19 mouse cellular contexts compared by ENCODE assay signal in the genomic region with DNA sequence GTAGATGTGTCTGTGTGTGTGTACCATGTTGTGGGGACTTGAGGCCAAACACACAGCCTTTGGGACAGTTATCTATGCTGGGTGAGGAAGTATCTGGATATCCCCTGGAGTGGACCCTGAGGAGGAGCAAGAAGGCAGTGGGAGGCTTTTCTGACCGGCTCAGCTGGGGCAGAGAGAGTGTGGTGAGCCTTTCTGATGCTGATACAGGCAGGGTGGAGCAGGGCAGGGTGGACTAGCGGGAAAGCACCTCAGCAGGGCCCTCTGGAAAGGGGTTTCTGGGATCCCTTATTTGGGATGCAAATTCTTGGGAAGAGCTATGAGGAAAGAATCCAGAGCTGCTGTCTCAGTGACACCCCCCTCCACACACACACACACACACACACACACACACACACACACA. TPM values are rescaled to one million over a fixed set of nuclear protein-coding genes. Genes with fewer than 3 reads are reported as not detected.
DNase-seq lines count a peak whose midpoint lies in the region; ATAC-seq and TF ChIP-seq lines count a peak whose summit lies in the region.
"Had no signal": no experiment of that assay in that cellular context is flagged by ENCODE, and none has a peak within 500 bp of the region (broad histone marks: within the 10 kb centered on the region; RNA-seq: fewer than 3 reads in every experiment).

No protein-coding gene starts in this region.

- no peak overlapping the region for H3K9ac ChIP-seq in ES-Bruce4 (ENCODE audit: low read depth, poor library complexity, severe bottlenecking)
- H3K9ac ChIP-seq in forebrain, postnatal 0 days: no peak overlapping the region

- peak; percentile 92 for TF ChIP-seq EP300 in ES-Bruce4 (IDR thresholded peaks at IDR 0.05; ENCODE audit: insufficient read depth, low read depth, low read length)

- DNase-seq in forebrain, postnatal 0 days: no peak
- DNase-seq: adrenal gland, adult 2 months; adrenal gland, adult 8-10 months; adrenal gland, postnatal 10 days; adrenal gland, postnatal 14 days; adrenal gland, postnatal 25 days; adrenal gland, postnatal 36 days; B cell, adult 2 months; cerebellum, adult 11 months; cerebellum, adult 11-12 months; cerebellum, adult 18-20 months; cerebellum, adult 2 months; cerebellum, adult 8-10 months had no signal

- TF ChIP-seq POLR2A in ES-Bruce4 (IDR thresholded peaks at IDR 0.05; ENCODE audit: insufficient read depth, low read length): no peak

- no peaks in the 10 kb centered on the region for H3K9me3 ChIP-seq in ES-Bruce4 (replicated peaks; ENCODE audit: control insufficient read depth, insufficient read depth, low read length, poor library complexity, severe bottlenecking)
- H3K9me3 ChIP-seq in forebrain, postnatal 0 days (ENCODE audit: low read length): no peaks in the 10 kb centered on the region

- peak overlapping the region; percentile 73 for H3K27ac ChIP-seq in ES-Bruce4 (ENCODE audit: insufficient read depth, low read length)
- H3K27ac ChIP-seq in forebrain, postnatal 0 days (ENCODE audit: low read depth, low read length): no peak overlapping the region

- no peak for ATAC-seq in forebrain, postnatal 0 days
- ATAC-seq: activated CD4-positive, CD25-positive, alpha-beta regulatory T cell, adult 4 months; CD4-positive, CD25-positive, alpha-beta regulatory T cell, adult 4 months; Patski had no signal

- H3K4me2 ChIP-seq in forebrain, postnatal 0 days (ENCODE audit: low read depth): no peak overlapping the region

- WGBS in forebrain, postnatal 0 days: 41% methylated on average over 2 of the region's 2 CpGs

- H3K4me1 ChIP-seq in ES-Bruce4 (ENCODE audit: control insufficient read depth, insufficient read depth, low read length): peaks cover 14% of the 10 kb centered on the region
- no peaks in the 10 kb centered on the region for H3K4me1 ChIP-seq in forebrain, postnatal 0 days (ENCODE audit: insufficient read depth)

- H3K36me3 ChIP-seq in ES-Bruce4 (ENCODE audit: control insufficient read depth, insufficient read depth, low read length, poor library complexity, severe bottlenecking): no peaks in the 10 kb centered on the region
- H3K36me3 ChIP-seq in forebrain, postnatal 0 days (ENCODE audit: insufficient read depth): peaks cover 68% of the 10 kb centered on the region
- H3K36me3 ChIP-seq: G1E had no signal

- no peaks in the 10 kb centered on the region for H3K27me3 ChIP-seq in ES-Bruce4 (ENCODE audit: control insufficient read depth, insufficient read depth, low read length, poor library complexity, severe bottlenecking)
- no peaks in the 10 kb centered on the region for H3K27me3 ChIP-seq in forebrain, postnatal 0 days (ENCODE audit: insufficient read depth, low read length)
- H3K27me3 ChIP-seq: CH12.LX, Patski had no signal

- no peak for TF ChIP-seq CTCF in ES-Bruce4 (IDR thresholded peaks at IDR 0.05; ENCODE audit: low read depth, low read length)
- no peak for TF ChIP-seq CTCF in forebrain, postnatal 0 days (IDR thresholded peaks at IDR 0.05; ENCODE audit: low read depth)

- H3K4me3 ChIP-seq in ES-Bruce4 (ENCODE audit: low read depth, low read length): no peak overlapping the region
- H3K4me3 ChIP-seq in forebrain, postnatal 0 days (ENCODE audit: low read depth, low read length): no peak overlapping the region

RNA-seq across cellular contexts. Expression of gene Slc4a8, which starts 30.8 kb away (rescaled TPM):
- polyA plus RNA-seq in ES-Bruce4 (2011; ENCODE audit: insufficient read depth, insufficient read length, low read depth, missing spikeins): 15.6 and 18.7 TPM in 2 replicates
- total RNA-seq in forebrain, postnatal 0 days (2014; rRNA removed): 17.8 and 38.3 TPM in 2 replicates
- polyA plus RNA-seq in forebrain, postnatal 0 days (2015; fragmentation: Nextera tagmentation; extraction: Ambion mirVana): 30.3 and 31.2 TPM in 2 replicates
- polyA plus RNA-seq: G1E had no signal
